ENCODE assay signal across 7 mouse cellular contexts in the genomic region with DNA sequence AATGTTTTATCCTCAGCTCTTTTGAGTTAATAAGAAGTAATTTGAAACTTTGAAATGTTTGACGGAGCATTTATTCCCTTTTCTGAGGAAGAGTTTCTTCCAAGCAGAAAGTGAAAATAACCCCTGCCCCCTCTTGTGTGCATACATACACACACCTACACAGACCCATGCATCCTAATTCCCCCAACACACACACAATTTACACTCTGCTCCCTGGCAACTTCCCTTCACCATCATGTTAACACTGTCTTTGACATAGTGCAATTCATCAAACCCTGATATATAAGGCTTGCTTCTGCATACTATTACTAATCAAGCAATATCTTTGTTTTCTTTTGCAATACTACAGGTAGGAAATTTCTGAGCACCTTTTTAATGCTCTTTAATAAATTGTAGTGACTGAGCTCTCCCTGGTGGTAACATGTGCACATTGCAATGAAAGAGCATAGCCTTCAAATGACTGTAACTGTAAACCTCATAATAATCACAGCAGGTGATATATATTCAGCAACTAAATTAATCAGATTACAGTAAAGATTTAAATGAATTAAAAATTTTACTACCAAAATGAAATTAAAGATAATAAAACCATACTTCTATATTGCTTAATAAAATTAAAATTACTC.
DNase-seq lines count a peak whose midpoint lies in the region; ATAC-seq and TF ChIP-seq lines count a peak whose summit lies in the region.

No protein-coding gene starts in this region.

- peak; percentile 70 for TF ChIP-seq RAD21 in CH12.LX (IDR thresholded peaks at IDR 0.05; ENCODE audit: low read depth, low read length)

- ATAC-seq in kidney, embryonic 14.5 days (ENCODE audit: low FRiP score, low TSS enrichment) = peak; percentile 64; the same call in 1 of the 2 replicates
- no peak for ATAC-seq in kidney, postnatal 0 days (replicated peaks; ENCODE audit: low FRiP score, low read depth)
- no peak for ATAC-seq in monocyte, adult 5-6 weeks (replicated peaks; ENCODE audit: insufficient number of reproducible peaks, low FRiP score, low TSS enrichment, poor library complexity, severe bottlenecking)

- DNase-seq in kidney, adult 18-20 months = no peak
- DNase-seq in CH12.LX (ENCODE audit: extremely low read depth) = peak; percentile 35
- peak; percentile 53 for DNase-seq in brain, adult 2 months (ENCODE audit: low read depth, low spot score)
- peak; percentile 42 for DNase-seq in kidney, postnatal 0 days (ENCODE audit: low spot score)
- DNase-seq in thymus, postnatal 14 days = no peak

- no peaks in the 10 kb centered on the region for H3K36me3 ChIP-seq in kidney, embryonic 14.5 days (ENCODE audit: control insufficient read depth, insufficient read depth, low read length)
- no peaks in the 10 kb centered on the region for H3K36me3 ChIP-seq in CH12.LX (replicated peaks in 1 of 2; ENCODE audit: control insufficient read depth in 1 of 2, insufficient read depth in 1 of 2, low read length in 1 of 2)
- H3K36me3 ChIP-seq in kidney, postnatal 0 days (ENCODE audit: insufficient read depth, low read length) = no peaks in the 10 kb centered on the region

- H3K9ac ChIP-seq in kidney, embryonic 14.5 days (ENCODE audit: low read depth, low read length) = no peak overlapping the region
- H3K9ac ChIP-seq in CH12.LX (ENCODE audit: insufficient read depth, low read depth) = no peak overlapping the region
- H3K9ac ChIP-seq in kidney, postnatal 0 days (ENCODE audit: low read depth, low read length) = no peak overlapping the region

- no peaks in the 10 kb centered on the region for H3K4me1 ChIP-seq in kidney, embryonic 14.5 days (ENCODE audit: control insufficient read depth, insufficient read depth, low read length)
- H3K4me1 ChIP-seq in CH12.LX (ENCODE audit: control insufficient read depth in 1 of 2, insufficient read depth in 2 of 2) = peaks cover 0 to 8% of the 10 kb centered on the region in 2 experiments; a peak in 2 of 4 replicates
- no peaks in the 10 kb centered on the region for H3K4me1 ChIP-seq in kidney, postnatal 0 days (replicated peaks; ENCODE audit: insufficient read depth, low read length)

- peak in 1 of 2 experiments; percentile 67; a peak in 3 of 4 replicates for TF ChIP-seq CTCF in CH12.LX (conservative IDR thresholded peaks at IDR 0.05 in 1 of 2, IDR thresholded peaks at IDR 0.05 in 1 of 2; ENCODE audit: low read depth in 2 of 2, low read length in 2 of 2)
- TF ChIP-seq CTCF in kidney, postnatal 0 days (IDR thresholded peaks at IDR 0.05; ENCODE audit: low read depth) = peak; percentile 85

- no peaks in the 10 kb centered on the region for H3K9me3 ChIP-seq in kidney, embryonic 14.5 days (ENCODE audit: control insufficient read depth, low read length)
- H3K9me3 ChIP-seq in CH12.LX (replicated peaks; ENCODE audit: low read length) = no peaks in the 10 kb centered on the region
- no peaks in the 10 kb centered on the region for H3K9me3 ChIP-seq in kidney, postnatal 0 days (replicated peaks; ENCODE audit: low read length)

- H3K79me2 ChIP-seq in CH12.LX (replicated peaks; ENCODE audit: control insufficient read depth, extremely low read depth, insufficient read depth, poor library complexity, severe bottlenecking) = no peaks in the 10 kb centered on the region

- 49% methylated on average over 1 of the region's 1 CpGs for WGBS in kidney, embryonic 14.5 days
- WGBS in kidney, postnatal 0 days = 52% methylated on average over 1 of the region's 1 CpGs

- no peaks in the 10 kb centered on the region for H3K27me3 ChIP-seq in kidney, embryonic 14.5 days (ENCODE audit: control insufficient read depth, insufficient read depth, low read length)
- H3K27me3 ChIP-seq in CH12.LX (replicated peaks) = no peaks in the 10 kb centered on the region
- H3K27me3 ChIP-seq in kidney, postnatal 0 days (ENCODE audit: insufficient read depth, low read length) = no peaks in the 10 kb centered on the region

- no peak overlapping the region for H3K4me3 ChIP-seq in kidney, embryonic 14.5 days (ENCODE audit: low read length)
- no peak overlapping the region for H3K4me3 ChIP-seq in CH12.LX (replicated peaks in 1 of 3; ENCODE audit: low read depth in 2 of 3, low read length in 2 of 3, poor library complexity in 1 of 3)
- H3K4me3 ChIP-seq in kidney, postnatal 0 days (replicated peaks; ENCODE audit: low read depth, low read length) = no peak overlapping the region

- no peak overlapping the region for H3K4me2 ChIP-seq in kidney, embryonic 14.5 days (replicated peaks; ENCODE audit: low read depth, low read length)
- H3K4me2 ChIP-seq in CH12.LX (ENCODE audit: insufficient read depth, low read depth, poor library complexity, severe bottlenecking) = no peak overlapping the region
- H3K4me2 ChIP-seq in kidney, postnatal 0 days (ENCODE audit: low read length) = no peak overlapping the region

- dilution Hi-C loops in CH12.LX (cut with MboI; ENCODE audit: extremely low pct_ligation_motif_present, extremely low pct_unique_long_range_greater_than_20kb, low sequenced_read_pairs) = no loop called here

- in situ Hi-C loops in CH12.LX (cut with MboI; ENCODE audit: low pct_ligation_motif_present, low pct_unique_long_range_greater_than_20kb, low sequenced_read_pairs) = loop anchor here (25.0 kb wide), 1 partner anchor 353 kb away; no protein-coding TSS in a partner anchor

- H3K27ac ChIP-seq in kidney, embryonic 14.5 days (ENCODE audit: low read depth, low read length) = no peak overlapping the region
- H3K27ac ChIP-seq in CH12.LX (ENCODE audit: insufficient read depth, low read depth) = no peak overlapping the region
- no peak overlapping the region for H3K27ac ChIP-seq in kidney, postnatal 0 days

- TF ChIP-seq POLR2A in CH12.LX (IDR thresholded peaks at IDR 0.05; ENCODE audit: low read depth, low read length) = no peak

- TF ChIP-seq EP300 in CH12.LX (IDR thresholded peaks at IDR 0.05; ENCODE audit: low read length) = no peak

TF ChIP-seq in CH12.LX, 34 proteins besides CTCF, POLR2A, EP300 and RAD21:
- peak; percentile 57 for TF ChIP-seq SMC3 (IDR thresholded peaks at IDR 0.05; ENCODE audit: low read depth, low read length)
- no peak for TF ChIP-seq CHD2 (IDR thresholded peaks at IDR 0.05; ENCODE audit: low read length)
- TF ChIP-seq ETS1 (conservative IDR thresholded peaks at IDR 0.05; ENCODE audit: low read depth, low read length) = no peak
- TF ChIP-seq TBP (conservative IDR thresholded peaks at IDR 0.05; ENCODE audit: low read depth, low read length) = no peak

Comparison
In these comparisons a context has a peak if more than half of its experiments do, and no peak if none do; other contexts are left out.
1. DNase-seq: peak in CH12.LX (single experiment), brain, adult 2 months (single experiment) and kidney, postnatal 0 days (single experiment); none in kidney, adult 18-20 months (single experiment) and thymus, postnatal 14 days (single experiment).